Mouse (Mus musculus): Measurements from ENCODE around the gene Prrt2. TPM values are rescaled to one million over a fixed set of nuclear protein-coding genes. Genes with fewer than 3 reads are reported as not detected.

The Prrt2 gene
- 3.5 and 6.7 TPM in 2 replicates for polyA plus RNA-seq (2011; ENCODE audit: insufficient read depth, insufficient read length, low read depth, missing spikeins)

DNA sequence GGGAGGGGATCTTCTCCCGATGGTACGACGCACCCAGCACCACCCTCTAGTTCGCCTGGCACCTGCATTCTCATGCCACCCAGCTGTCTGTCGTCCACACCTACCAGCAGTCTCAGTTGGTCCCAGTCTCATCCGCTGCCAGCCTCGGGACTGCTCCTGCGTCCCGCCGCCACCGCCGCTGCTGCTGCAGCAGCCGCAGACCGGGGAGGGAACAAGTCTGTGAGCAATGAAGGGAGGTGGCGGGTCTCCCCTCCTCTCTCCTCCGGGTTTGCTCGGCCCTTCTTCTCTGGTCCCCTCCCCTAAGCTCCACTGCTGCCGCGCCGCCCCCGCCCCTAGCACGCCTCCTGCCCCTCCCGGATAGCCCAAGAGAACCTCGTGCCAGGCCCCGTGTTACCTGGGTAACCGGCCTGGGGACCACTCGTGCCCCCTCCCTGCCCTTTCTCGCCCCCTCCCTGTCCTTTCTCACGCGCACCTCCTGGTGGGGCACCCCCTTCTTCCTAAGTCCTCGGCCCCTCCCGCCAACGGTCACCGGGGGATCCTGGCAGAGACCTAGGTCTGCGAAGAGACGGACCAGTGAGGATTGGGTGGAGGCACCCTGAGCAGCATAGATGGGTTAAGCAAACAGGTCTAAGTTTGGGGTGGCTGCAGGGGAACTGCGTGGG, at the start of gene Prrt2, which contains the start of gene Gm42742:
Gene Prrt2, minus strand, starts transcription at position 311 of the 662 bp plus-strand sequence.
Gene Gm42742, minus strand, starts transcription at position 197 of the 662 bp plus-strand sequence.
- H3K27me3 ChIP-seq (ENCODE audit: control insufficient read depth, insufficient read depth, low read length, poor library complexity, severe bottlenecking), result no peaks in the 10 kb centered on the region
- peak within 1 kb of the TSS; percentile 57 for H3K9ac ChIP-seq (ENCODE audit: low read depth, poor library complexity, severe bottlenecking)
- H3K4me1 ChIP-seq (ENCODE audit: control insufficient read depth, insufficient read depth, low read length), result no peaks in the 10 kb centered on the region
- peak within 1 kb of the TSS; percentile 6 for H3K27ac ChIP-seq (ENCODE audit: insufficient read depth, low read length)
- peak within 1 kb of the TSS; percentile 64 for H3K4me3 ChIP-seq (ENCODE audit: low read depth, low read length)
- H3K36me3 ChIP-seq (ENCODE audit: control insufficient read depth, insufficient read depth, low read length, poor library complexity, severe bottlenecking), result peaks cover 24% of the 10 kb centered on the region
- TF ChIP-seq CTCF (IDR thresholded peaks at IDR 0.05; ENCODE audit: low read depth, low read length) (no peak), EP300 (IDR thresholded peaks at IDR 0.05; ENCODE audit: insufficient read depth, low read depth, low read length) (no peak), POLR2A (IDR thresholded peaks at IDR 0.05; ENCODE audit: insufficient read depth, low read length) (no peak)
- no peaks in the 10 kb centered on the region for H3K9me3 ChIP-seq (replicated peaks; ENCODE audit: control insufficient read depth, insufficient read depth, low read length, poor library complexity, severe bottlenecking)

DNA sequence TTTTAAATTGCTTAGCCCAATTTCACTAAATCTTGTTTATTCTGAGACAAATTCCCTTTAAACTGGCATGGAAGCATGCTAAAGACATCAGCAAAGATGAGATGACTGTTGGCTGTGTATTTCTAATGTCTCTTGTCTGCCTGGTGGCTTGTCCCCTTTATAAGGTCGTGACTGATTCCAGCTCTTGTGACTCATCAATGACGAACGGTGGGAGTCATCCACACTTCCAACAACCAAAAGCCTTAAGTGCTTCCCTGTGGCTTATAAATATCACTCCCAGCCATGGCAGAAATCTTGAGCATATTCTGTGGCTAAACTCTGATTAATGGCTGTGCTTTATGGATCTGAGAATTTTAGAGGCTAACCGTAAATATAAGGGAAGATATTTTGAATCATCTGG, 45.3 kb upstream of the Prrt2 start:
- H3K4me3 ChIP-seq (ENCODE audit: low read depth, low read length), result no peak overlapping the region
- TF ChIP-seq POLR2A (IDR thresholded peaks at IDR 0.05; ENCODE audit: insufficient read depth, low read length), result no peak
- TF ChIP-seq CTCF (IDR thresholded peaks at IDR 0.05; ENCODE audit: low read depth, low read length), result no peak
- no peak for TF ChIP-seq EP300 (IDR thresholded peaks at IDR 0.05; ENCODE audit: insufficient read depth, low read depth, low read length)
- H3K27me3 ChIP-seq (ENCODE audit: control insufficient read depth, insufficient read depth, low read length, poor library complexity, severe bottlenecking), result no peaks in the 10 kb centered on the region
- H3K9me3 ChIP-seq (replicated peaks; ENCODE audit: control insufficient read depth, insufficient read depth, low read length, poor library complexity, severe bottlenecking), result no peaks in the 10 kb centered on the region
- H3K36me3 ChIP-seq (ENCODE audit: control insufficient read depth, insufficient read depth, low read length, poor library complexity, severe bottlenecking), result no peaks in the 10 kb centered on the region
- H3K4me1 ChIP-seq (ENCODE audit: control insufficient read depth, insufficient read depth, low read length), result peaks cover 2% of the 10 kb centered on the region
- H3K9ac ChIP-seq (ENCODE audit: low read depth, poor library complexity, severe bottlenecking), result no peak overlapping the region
- H3K27ac ChIP-seq (ENCODE audit: insufficient read depth, low read length), result no peak overlapping the region

DNA sequence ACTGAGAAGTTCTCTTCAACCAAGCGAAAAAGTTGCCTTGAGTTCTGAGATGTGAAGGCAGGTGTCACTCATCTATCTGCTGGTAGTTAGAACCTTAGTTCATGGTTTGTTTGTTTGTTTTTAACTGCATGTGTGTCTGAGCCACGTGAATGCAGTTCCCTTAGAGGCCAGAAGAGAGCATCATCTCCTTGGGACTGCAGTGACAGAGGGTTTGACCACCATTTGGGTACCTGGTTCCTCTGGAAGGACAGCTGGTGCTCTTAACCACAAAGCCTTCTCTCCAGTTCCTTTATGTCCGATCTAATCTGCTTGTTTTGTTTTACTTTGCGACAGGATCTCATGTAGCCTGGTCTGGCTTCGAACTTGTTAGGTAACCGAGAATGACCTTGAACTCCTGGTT, 44.5 kb upstream of the Prrt2 start:
- peaks cover 2% of the 10 kb centered on the region for H3K4me1 ChIP-seq (ENCODE audit: control insufficient read depth, insufficient read depth, low read length)
- no peak for TF ChIP-seq POLR2A (IDR thresholded peaks at IDR 0.05; ENCODE audit: insufficient read depth, low read length)
- no peak for TF ChIP-seq EP300 (IDR thresholded peaks at IDR 0.05; ENCODE audit: insufficient read depth, low read depth, low read length)
- peak; percentile 9 for TF ChIP-seq CTCF (IDR thresholded peaks at IDR 0.05; ENCODE audit: low read depth, low read length)

DNA sequence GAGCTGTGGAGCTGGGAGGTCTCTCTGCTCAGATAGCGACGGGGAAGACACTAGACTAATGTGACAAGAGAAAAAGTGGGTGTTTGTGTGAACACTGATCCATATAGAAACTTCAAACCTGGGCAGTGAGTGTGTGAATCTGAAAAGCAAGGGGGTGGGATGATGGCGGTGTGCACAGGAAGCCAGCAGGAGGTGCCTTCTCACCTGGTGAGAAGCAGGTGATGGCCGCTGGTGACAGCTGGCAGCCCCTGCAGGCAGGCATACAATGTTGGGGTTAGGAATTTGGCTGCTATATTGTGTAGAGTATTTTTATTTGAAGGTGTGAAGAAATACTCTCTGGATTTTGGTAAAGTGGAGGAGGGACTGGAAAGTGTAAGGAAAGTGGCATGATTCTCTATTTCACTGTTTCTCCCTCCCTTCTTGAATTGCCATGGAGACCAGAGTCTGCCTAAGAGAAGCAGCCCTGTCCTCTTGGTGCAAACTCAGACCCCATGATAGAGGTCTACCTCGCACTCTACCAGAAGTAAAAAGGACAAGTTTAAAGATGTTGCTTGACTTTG, 34.1 kb upstream of the Prrt2 start:
- no peak for TF ChIP-seq EP300 (IDR thresholded peaks at IDR 0.05; ENCODE audit: insufficient read depth, low read depth, low read length)
- no peak for TF ChIP-seq POLR2A (IDR thresholded peaks at IDR 0.05; ENCODE audit: insufficient read depth, low read length)
- TF ChIP-seq CTCF (IDR thresholded peaks at IDR 0.05; ENCODE audit: low read depth, low read length), result no peak
- Histone ChIP-seq H3K9me3 (replicated peaks; ENCODE audit: control insufficient read depth, insufficient read depth, low read length, poor library complexity, severe bottlenecking) (no peaks in the 10 kb centered on the region), H3K27me3 (ENCODE audit: control insufficient read depth, insufficient read depth, low read length, poor library complexity, severe bottlenecking) (no peaks in the 10 kb centered on the region; the same call in 1 of the 2 replicates), H3K4me3 (ENCODE audit: low read depth, low read length) (no peak overlapping the region), H3K9ac (ENCODE audit: low read depth, poor library complexity, severe bottlenecking) (no peak overlapping the region), H3K36me3 (ENCODE audit: control insufficient read depth, insufficient read depth, low read length, poor library complexity, severe bottlenecking) (no peaks in the 10 kb centered on the region), H3K27ac (ENCODE audit: insufficient read depth, low read length) (no peak overlapping the region), H3K4me1 (ENCODE audit: control insufficient read depth, insufficient read depth, low read length) (no peaks in the 10 kb centered on the region)

More for the DNA sequence above, 44.5 kb upstream of the Prrt2 start:
- Histone ChIP-seq H3K27ac (ENCODE audit: insufficient read depth, low read length) (no peak overlapping the region), H3K9me3 (replicated peaks; ENCODE audit: control insufficient read depth, insufficient read depth, low read length, poor library complexity, severe bottlenecking) (no peaks in the 10 kb centered on the region), H3K4me3 (ENCODE audit: low read depth, low read length) (no peak overlapping the region), H3K36me3 (ENCODE audit: control insufficient read depth, insufficient read depth, low read length, poor library complexity, severe bottlenecking) (no peaks in the 10 kb centered on the region), H3K9ac (ENCODE audit: low read depth, poor library complexity, severe bottlenecking) (no peak overlapping the region), H3K27me3 (ENCODE audit: control insufficient read depth, insufficient read depth, low read length, poor library complexity, severe bottlenecking) (no peaks in the 10 kb centered on the region)

DNA sequence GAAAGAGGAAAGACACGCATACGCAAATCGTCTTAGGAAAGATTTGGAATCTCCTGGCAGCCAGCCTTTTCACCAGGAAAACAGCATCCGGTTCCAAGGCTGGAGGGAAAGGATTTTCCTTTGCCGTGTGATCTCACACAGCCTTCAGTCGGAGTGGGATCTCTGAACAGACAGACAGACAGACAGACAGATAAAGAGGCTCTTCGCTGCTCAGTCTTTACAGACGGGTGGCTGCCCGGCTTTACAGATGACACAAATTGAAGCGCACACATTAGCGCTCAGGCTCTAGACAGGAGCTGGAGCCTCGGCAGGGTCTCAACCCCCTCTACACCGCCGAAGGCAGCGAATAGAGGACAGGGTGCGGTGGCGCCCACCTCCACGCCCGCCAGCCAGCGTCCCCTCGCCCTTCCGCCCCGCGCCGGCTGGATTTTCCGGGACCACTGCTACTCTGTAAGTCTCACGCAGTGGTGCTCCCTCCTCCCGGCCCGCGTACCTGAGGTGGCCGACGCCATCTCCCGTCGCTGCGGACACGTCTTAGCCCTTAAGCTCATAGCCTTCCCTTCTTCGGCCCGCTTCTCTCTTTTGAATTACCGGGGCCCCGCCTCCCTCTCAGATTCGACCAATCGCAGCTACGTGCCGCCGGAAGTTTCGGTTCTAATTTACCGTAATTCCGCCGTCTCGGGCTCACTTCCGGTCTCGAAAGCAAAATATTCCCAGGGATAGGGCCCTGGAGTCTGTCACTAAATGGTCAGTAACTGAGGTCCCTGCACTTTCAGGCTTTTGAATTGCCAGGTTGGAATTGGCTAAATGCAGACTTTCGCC, 21.1 kb upstream of the Prrt2 start, which contains the start of gene Kif22:
Gene Kif22, minus strand, starts transcription at position 621 of the 822 bp plus-strand sequence.
- no peaks in the 10 kb centered on the region for H3K27me3 ChIP-seq (ENCODE audit: control insufficient read depth, insufficient read depth, low read length, poor library complexity, severe bottlenecking)
- H3K36me3 ChIP-seq (ENCODE audit: control insufficient read depth, insufficient read depth, low read length, poor library complexity, severe bottlenecking), result peaks cover 5% of the 10 kb centered on the region
- H3K27ac ChIP-seq (ENCODE audit: insufficient read depth, low read length), result peak within 1 kb of the TSS; percentile 71
- no peaks in the 10 kb centered on the region for H3K9me3 ChIP-seq (replicated peaks; ENCODE audit: control insufficient read depth, insufficient read depth, low read length, poor library complexity, severe bottlenecking)
- peak within 1 kb of the TSS; percentile 96 for H3K4me3 ChIP-seq (ENCODE audit: low read depth, low read length)
- no peaks in the 10 kb centered on the region for H3K4me1 ChIP-seq (ENCODE audit: control insufficient read depth, insufficient read depth, low read length)
- H3K9ac ChIP-seq (ENCODE audit: low read depth, poor library complexity, severe bottlenecking), result peak within 1 kb of the TSS; percentile 92
- peak; percentile 75 for TF ChIP-seq POLR2A (IDR thresholded peaks at IDR 0.05; ENCODE audit: insufficient read depth, low read length)
- no peak for TF ChIP-seq EP300 (IDR thresholded peaks at IDR 0.05; ENCODE audit: insufficient read depth, low read depth, low read length)
